Mouse (Mus musculus) kidney, postnatal 0 days (tissue): ENCODE measurements around the gene Efcab12. TPM values are rescaled to one million over a fixed set of nuclear protein-coding genes. Genes with fewer than 3 reads are reported as not detected.
A peak's percentile ranks its signal among the peaks of the same experiment; 100 is the strongest.

Experiments used
- ATAC-seq: fragments of 200-750 bp; cut with Nextera tagmentation; replicated peaks from 2 replicates; pipeline ENCODE4 v1.8.0; 2017; ENCODE audit warnings: low read depth, moderate number of reproducible peaks, moderate TSS enrichment, moderate library complexity; ENCODE audit not compliant: low FRiP score
- DNase-seq: peaks from one replicate; pipeline ENCODE4 v3.0.0-alpha.2; 2016; ENCODE audit warnings: low spot score
- H3K27ac ChIP-seq: fragments of 300-500 bp; sonication (generic); 2 replicates; pipeline ENCODE4 v1.5.1; 2014; ENCODE audit warnings: mild to moderate bottlenecking
- H3K27me3 ChIP-seq: fragments of 300-500 bp; sonication (generic); 2 replicates; pipeline ENCODE4 v1.6.1; 2014; ENCODE audit warnings: low read length, mixed read lengths; ENCODE audit not compliant: insufficient read depth
- H3K36me3 ChIP-seq: fragments of 300-500 bp; sonication (generic); 2 replicates; pipeline ENCODE4 v1.6.1; 2014; ENCODE audit warnings: low read length, mixed read lengths; ENCODE audit not compliant: insufficient read depth
- H3K4me1 ChIP-seq: fragments of 300-500 bp; sonication (generic); replicated peaks from 2 replicates; pipeline ENCODE4 v1.6.1; 2014; ENCODE audit warnings: antibody characterized with exemption, low read length, mixed read lengths; ENCODE audit not compliant: insufficient read depth
- H3K4me2 ChIP-seq: fragments of 300-500 bp; sonication (generic); 2 replicates; pipeline ENCODE4 v1.6.1; 2014; ENCODE audit warnings: mild to moderate bottlenecking, low read length, moderate library complexity, mixed read lengths
- H3K4me3 ChIP-seq: fragments of 300-500 bp; sonication (generic); replicated peaks from 2 replicates; pipeline ENCODE4 v1.5.1; 2014; ENCODE audit warnings: low read depth, low read length
- H3K9ac ChIP-seq: fragments of 300-500 bp; sonication (generic); 2 replicates; pipeline ENCODE4 v1.6.1; 2014; ENCODE audit warnings: low read depth, low read length
- H3K9me3 ChIP-seq: fragments of 300-500 bp; sonication (generic); replicated peaks from 2 replicates; pipeline ENCODE4 v1.6.1; 2016; ENCODE audit warnings: low read length, inconsistent platforms, mixed read lengths
- CTCF ChIP-seq: IDR thresholded peaks from 2 replicates; pipeline ENCODE4 v1.5.1; 2016; ENCODE audit warnings: antibody characterized with exemption, low read depth, mild to moderate bottlenecking, moderate library complexity
- whole genome bisulfite sequencing: fragments of 180-500 bp; shearing (Covaris S2); extraction: QIAGEN DNeasy Blood & Tissue Kit; methylation state at CpG from one replicate; pipeline ENCODE4 v1.1.7; 2014; 5-methylcytosine and 5-hydroxymethylcytosine counted together
- polyA plus RNA-seq: library from polyadenylated mRNA; unstranded; fragments of >200 nt; fragmentation: Nextera tagmentation; extraction: Ambion mirVana; gene quantifications from 2 replicates; pipeline ENCODE4 v1.2.1, GENCODE M21; 2015

Gene Efcab12
- polyA plus RNA-seq, 1 experiment from 2014 or later, result 3.0 TPM

DNA sequence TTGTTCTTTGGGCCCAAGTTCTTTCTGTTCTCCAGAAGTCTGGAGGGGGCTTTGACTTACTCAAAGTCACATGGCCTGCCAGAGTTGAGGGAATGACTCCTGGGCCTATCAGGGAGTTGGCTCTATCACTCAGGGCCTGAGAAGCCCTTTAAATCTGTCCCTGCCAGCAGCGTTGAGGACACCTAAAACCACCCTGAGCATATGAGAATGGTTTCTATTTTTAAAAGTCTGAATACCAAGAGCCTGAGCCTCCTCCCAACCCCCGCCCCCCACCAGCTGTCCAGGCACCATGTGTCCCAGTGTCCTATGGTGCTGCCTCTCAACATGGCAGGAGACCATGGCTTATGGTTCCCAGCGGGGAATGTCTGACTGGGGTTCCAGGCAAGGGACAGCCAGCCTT lies 62.4 kb downstream of the Efcab12 start:
- WGBS, result 37% methylated on average over 3 of the region's 3 CpGs
- H3K27me3 ChIP-seq, result no peaks in the 10 kb centered on the region
- peak overlapping the region; percentile 54; the same call in 1 of the 2 replicates for H3K9ac ChIP-seq

DNA sequence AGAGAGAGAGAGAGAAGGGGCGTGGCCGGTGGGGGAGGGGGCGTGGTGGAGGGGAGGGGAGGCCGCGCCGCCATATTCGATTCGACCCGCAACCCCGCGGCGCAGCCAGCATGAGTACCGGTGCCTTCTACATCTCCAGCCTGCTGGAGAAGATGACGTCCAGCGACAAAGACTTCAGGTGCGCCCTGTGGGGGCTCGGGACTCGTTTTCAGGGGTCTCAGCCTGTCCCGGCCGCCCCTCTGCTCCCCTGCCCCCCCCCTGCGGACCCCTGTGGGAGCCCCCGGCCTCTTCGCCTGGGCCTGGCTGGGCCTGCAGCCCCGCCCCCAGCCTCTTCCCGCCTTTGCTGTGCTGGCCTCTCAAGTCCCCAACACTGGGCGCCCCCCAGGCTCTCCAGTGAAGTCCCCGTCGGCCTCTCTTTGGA lies 63.7 kb downstream of the Efcab12 start, which contains the start of gene Cand2:
TSS of gene Cand2 (plus strand) at position 38 of the 421 bp plus-strand sequence.
- 0% methylated on average over 9 of the region's 28 CpGs for WGBS
- peak; percentile 78 for DNase-seq
- H3K27me3 ChIP-seq, result no peaks in the 10 kb centered on the region

More for the DNA sequence above, 62.4 kb downstream of the Efcab12 start:
- TF ChIP-seq CTCF, result no peak
- H3K9me3 ChIP-seq, result no peaks in the 10 kb centered on the region
- ATAC-seq (no peak), DNase-seq (no peak)
- H3K4me3 ChIP-seq, result peak overlapping the region; percentile 62; the same call in 1 of the 2 replicates
- H3K4me1 ChIP-seq, result peaks cover 18% of the 10 kb centered on the region; the same call in 1 of the 2 replicates
- H3K36me3 ChIP-seq, result 0 out of 2 replicates have a peak, but pooled peaks cover 3% of the 10 kb centered on the region
- peak overlapping the region; percentile 63 for H3K4me2 ChIP-seq
- H3K27ac ChIP-seq, result no peak overlapping the region; the same call in 1 of the 2 replicates

DNA sequence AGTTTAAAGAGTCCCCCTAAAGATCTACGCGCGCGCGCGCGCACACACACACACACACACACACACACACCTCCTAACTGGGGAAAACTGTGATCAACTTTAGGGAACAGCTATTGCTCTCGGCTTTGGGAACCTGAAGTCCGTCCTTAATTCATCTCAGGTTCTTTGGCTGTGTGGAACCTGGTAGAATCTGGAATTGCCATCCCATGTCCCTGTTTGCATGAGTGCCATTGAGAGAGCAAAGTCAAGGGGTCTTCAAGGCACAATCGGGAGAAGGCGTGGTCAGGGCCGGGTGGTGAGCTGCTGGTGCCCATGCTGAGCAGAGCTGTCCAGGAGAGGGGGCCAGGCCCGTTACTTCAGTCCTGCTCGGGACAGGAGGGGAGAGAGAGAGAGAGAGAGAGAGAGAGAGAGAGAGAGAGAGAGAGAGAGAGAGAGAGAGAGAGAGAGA lies 64.2 kb downstream of the Efcab12 start:
- DNase-seq (peak; percentile 81), ATAC-seq (peak; percentile 71)
- Histone ChIP-seq H3K4me1 (peaks cover 18% of the 10 kb centered on the region; the same call in 1 of the 2 replicates), H3K4me3 (peak overlapping the region; percentile 62), H3K4me2 (peak overlapping the region; percentile 63), H3K27ac (no peak overlapping the region), H3K36me3 (no peaks in the 10 kb centered on the region), H3K9me3 (no peaks in the 10 kb centered on the region), H3K9ac (0 out of 2 replicates have a peak overlapping the region, but pooled peaks have one; percentile 35), H3K27me3 (no peaks in the 10 kb centered on the region)
- no peak for TF ChIP-seq CTCF
- under 1% methylated on average over 14 of the region's 14 CpGs for WGBS

More for the DNA sequence above, 63.7 kb downstream of the Efcab12 start, which contains the start of gene Cand2:
- peak; percentile 75 for ATAC-seq
- Histone ChIP-seq H3K27ac (no peak within 1 kb of the TSS; the same call in 1 of the 2 replicates), H3K4me2 (peak within 1 kb of the TSS; percentile 63), H3K4me3 (peak within 1 kb of the TSS; percentile 62), H3K9me3 (no peaks in the 10 kb centered on the region), H3K4me1 (peaks cover 18% of the 10 kb centered on the region; the same call in 1 of the 2 replicates), H3K9ac (peak within 1 kb of the TSS; percentile 54), H3K36me3 (no peaks in the 10 kb centered on the region)
- no peak for TF ChIP-seq CTCF

DNA sequence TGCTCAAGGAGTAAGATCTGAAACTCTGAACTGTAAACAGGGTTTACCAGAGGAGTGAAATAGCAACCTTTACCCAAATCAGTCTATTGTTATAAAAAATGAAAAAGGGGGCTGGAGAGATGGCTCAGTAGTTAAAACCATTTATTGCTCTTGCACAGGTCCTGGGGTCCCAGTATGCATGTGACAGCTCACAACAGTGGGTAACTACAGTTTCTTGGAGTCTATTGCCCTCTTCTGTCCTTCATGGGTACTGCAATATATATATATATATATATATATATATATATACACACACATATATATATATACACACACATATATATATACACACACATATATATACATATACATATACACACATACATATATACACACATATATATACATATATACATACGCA lies 65.6 kb downstream of the Efcab12 start:
- Histone ChIP-seq H3K27ac (no peak overlapping the region), H3K27me3 (no peaks in the 10 kb centered on the region), H3K4me1 (peaks cover 18% of the 10 kb centered on the region; the same call in 1 of the 2 replicates), H3K4me2 (no peak overlapping the region), H3K4me3 (no peak overlapping the region), H3K9me3 (no peaks in the 10 kb centered on the region), H3K36me3 (no peaks in the 10 kb centered on the region), H3K9ac (no peak overlapping the region)
- 100% methylated on average over 1 of the region's 1 CpGs for WGBS
- peak; percentile 41 for DNase-seq
- peak; percentile 54 for TF ChIP-seq CTCF
- ATAC-seq, result no peak

DNA sequence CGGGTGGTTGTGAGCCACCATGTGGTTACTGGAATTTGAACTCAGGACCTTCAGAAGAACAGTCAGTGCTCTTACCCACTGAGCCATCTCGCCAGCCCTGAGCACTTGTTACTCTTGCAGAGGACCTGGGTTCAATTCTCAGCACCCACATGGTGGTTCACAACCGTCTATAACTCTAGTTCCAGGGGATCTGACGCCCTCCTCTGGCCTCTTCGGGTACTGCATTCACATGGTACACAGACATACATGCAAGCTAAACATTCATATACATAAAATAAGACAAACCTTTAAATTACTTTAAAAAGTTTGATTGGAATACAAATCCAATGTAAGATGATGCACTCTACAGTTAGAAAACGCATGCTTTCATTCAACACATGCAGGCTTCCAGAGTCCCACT lies 66.0 kb downstream of the Efcab12 start:
- 78% methylated on average over 6 of the region's 6 CpGs for WGBS
- peak; percentile 7; the same call in 1 of the 2 replicates for TF ChIP-seq CTCF

DNA sequence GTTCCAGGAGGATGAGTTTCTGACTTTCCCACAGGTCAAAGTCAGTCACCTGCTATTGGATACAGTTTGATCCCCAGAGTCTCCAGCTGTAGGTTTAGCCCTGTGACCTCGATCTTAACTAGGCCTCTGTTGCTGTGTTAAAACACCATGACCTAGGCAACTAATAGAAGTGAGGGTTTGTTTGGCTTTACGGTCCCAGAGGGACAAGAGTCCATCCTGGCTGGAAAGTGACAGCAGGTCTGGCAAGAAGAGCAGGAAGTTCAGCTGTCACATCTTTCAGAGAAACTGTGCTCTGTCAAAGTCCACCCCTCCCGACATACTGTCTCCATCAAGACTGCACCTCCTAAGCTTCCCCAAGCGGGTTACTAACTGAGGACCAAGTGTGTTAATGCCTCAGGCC lies 67.4 kb downstream of the Efcab12 start:
- no peaks in the 10 kb centered on the region for H3K36me3 ChIP-seq
- H3K4me2 ChIP-seq, result no peak overlapping the region
- TF ChIP-seq CTCF, result no peak
- WGBS, result 48% methylated on average over 4 of the region's 4 CpGs
- H3K9ac ChIP-seq, result no peak overlapping the region
- no peak overlapping the region for H3K27ac ChIP-seq
- no peak overlapping the region for H3K4me3 ChIP-seq
- peaks cover 11% of the 10 kb centered on the region; the same call in 1 of the 2 replicates for H3K4me1 ChIP-seq
- no peaks in the 10 kb centered on the region for H3K27me3 ChIP-seq
- no peaks in the 10 kb centered on the region for H3K9me3 ChIP-seq
- DNase-seq (no peak), ATAC-seq (no peak)

More for the DNA sequence above, 66.0 kb downstream of the Efcab12 start:
- Histone ChIP-seq H3K4me3 (no peak overlapping the region), H3K27ac (no peak overlapping the region), H3K4me2 (no peak overlapping the region), H3K9ac (no peak overlapping the region), H3K36me3 (no peaks in the 10 kb centered on the region), H3K9me3 (no peaks in the 10 kb centered on the region), H3K4me1 (peaks cover 18% of the 10 kb centered on the region; the same call in 1 of the 2 replicates), H3K27me3 (no peaks in the 10 kb centered on the region)
- ATAC-seq (no peak), DNase-seq (no peak)
